Mouse (Mus musculus): ENCODE measurements around the gene Actl6b.

GRCm38 (mm10) chr5:137596601-137597261 is 43.4 kb downstream of the Actl6b start:
- TF ChIP-seq CTCF (IDR thresholded peaks at IDR 0.05 in 2 of 3, conservative IDR thresholded peaks at IDR 0.05 in 1 of 3; ENCODE audit: control insufficient read depth in 1 of 3, insufficient read depth in 1 of 3, low read depth in 2 of 3, low read length in 3 of 3, poor library complexity in 1 of 3, severe bottlenecking in 1 of 3), result no peak
- TF ChIP-seq KAT2A (conservative IDR thresholded peaks at IDR 0.05; ENCODE audit: low read depth, low read length), result no peak
- TF ChIP-seq ETS1 (IDR thresholded peaks at IDR 0.05; ENCODE audit: low read depth, low read length), result no peak
- no peak for TF ChIP-seq ZNF384 (IDR thresholded peaks at IDR 0.05; ENCODE audit: low read depth, low read length)
- no peak for TF ChIP-seq MAX (IDR thresholded peaks at IDR 0.05; ENCODE audit: low read length)
- TF ChIP-seq POLR2A (IDR thresholded peaks at IDR 0.05; ENCODE audit: control insufficient read depth in 1 of 2, insufficient read depth in 1 of 2, low read depth in 1 of 2, low read length in 2 of 2, poor library complexity in 1 of 2), result no peak

All from MEL (cell line).